Mouse (Mus musculus) heart, embryonic 14.5 days (tissue): ENCODE results near the gene Rhog. TPM values are rescaled to one million over a fixed set of nuclear protein-coding genes. Genes with fewer than 3 reads are reported as not detected.

Experiments
- ATAC-seq: fragments of 200-750 bp; cut with Nextera tagmentation; 2 replicates; pipeline ENCODE4 v1.8.0; 2017; ENCODE audit warnings: low read depth, moderate TSS enrichment; ENCODE audit not compliant: insufficient number of reproducible peaks, insufficient read depth, low FRiP score
- H3K27ac ChIP-seq, 2 experiments: fragments of 200-500 bp in 1 of 2; fragments of 300-500 bp in 1 of 2; sonication (generic) in 1 of 2; replicated peaks in 1 of 2; 2 replicates each; pipeline ENCODE4 v1.5.1; 2012 to 2014; ENCODE audit warnings: low read depth in 2 of 2, low read length in 2 of 2, control low read depth in 1 of 2, mild to moderate bottlenecking in 1 of 2, mixed read lengths in 1 of 2; ENCODE audit not compliant: control insufficient read depth in 1 of 2, insufficient read depth in 1 of 2
- H3K27me3 ChIP-seq: fragments of 300-500 bp; sonication (generic); 2 replicates; pipeline ENCODE4 v1.6.1; 2014; ENCODE audit warnings: mild to moderate bottlenecking, low read length, control low read depth; ENCODE audit not compliant: control insufficient read depth, insufficient read depth
- H3K36me3 ChIP-seq: fragments of 300-500 bp; sonication (generic); 2 replicates; pipeline ENCODE4 v1.6.1; 2014; ENCODE audit warnings: mild to moderate bottlenecking, control low read depth, low read length, mixed read lengths; ENCODE audit not compliant: control insufficient read depth, insufficient read depth
- H3K4me1 ChIP-seq, 2 experiments: fragments of 200-500 bp in 1 of 2; fragments of 300-500 bp in 1 of 2; sonication (generic) in 1 of 2; 2 replicates each; pipeline ENCODE4 v1.6.1; 2012 to 2014; ENCODE audit warnings: low read length in 2 of 2, control low read depth in 1 of 2, mixed read lengths in 1 of 2; ENCODE audit not compliant: control insufficient read depth in 2 of 2, insufficient read depth in 2 of 2
- H3K4me2 ChIP-seq: fragments of 300-500 bp; sonication (generic); 2 replicates; pipeline ENCODE4 v1.6.1; 2014; ENCODE audit warnings: mild to moderate bottlenecking, low read length
- H3K4me3 ChIP-seq, 2 experiments: fragments of 200-500 bp in 1 of 2; fragments of 300-500 bp in 1 of 2; sonication (generic) in 1 of 2; 2 replicates each; pipeline ENCODE4 v1.5.1; 2012 to 2014; ENCODE audit warnings: low read length in 2 of 2, mild to moderate bottlenecking in 2 of 2, control low read depth in 1 of 2, low read depth in 1 of 2, moderate library complexity in 1 of 2; ENCODE audit not compliant: control insufficient read depth in 1 of 2, insufficient read depth in 1 of 2
- H3K9ac ChIP-seq: fragments of 300-500 bp; sonication (generic); 2 replicates; pipeline ENCODE4 v1.6.1; 2014; ENCODE audit warnings: mild to moderate bottlenecking, low read length
- H3K9me3 ChIP-seq: fragments of 300-500 bp; sonication (generic); 2 replicates; pipeline ENCODE4 v1.6.1; 2016; ENCODE audit warnings: low read length, control low read depth; ENCODE audit not compliant: control insufficient read depth
- WGBS: fragments of 180-500 bp; shearing (Covaris S2); extraction: QIAGEN DNeasy Blood & Tissue Kit; methylation state at CpG from one replicate; pipeline ENCODE4 v1.1.7; 2014; 5-methylcytosine and 5-hydroxymethylcytosine counted together
- polyA plus RNA-seq: library from polyadenylated mRNA; unstranded; fragments of >200 nt; fragmentation: Nextera tagmentation; extraction: Ambion mirVana; gene quantifications from 2 replicates; pipeline ENCODE4 v1.2.1, GENCODE M21; 2014

The Rhog gene
- polyA plus RNA-seq, 1 experiment from 2014 or later, result 43.8 TPM

GRCm38 (mm10) chr7:102263020-102263419 is 7.2 kb upstream of the Rhog start:
- Histone ChIP-seq H3K4me1 (peaks cover 0 to 4% of the 10 kb centered on the region in 2 experiments; a peak in 1 of 4 replicates), H3K9me3 (no peaks in the 10 kb centered on the region), H3K4me3 (no peak overlapping the region), H3K9ac (no peak overlapping the region), H3K27ac (no peak overlapping the region), H3K36me3 (no peaks in the 10 kb centered on the region), H3K4me2 (no peak overlapping the region), H3K27me3 (peaks cover 14% of the 10 kb centered on the region)
- 89% methylated on average over 2 of the region's 2 CpGs for WGBS
- no peak for ATAC-seq

DNA sequence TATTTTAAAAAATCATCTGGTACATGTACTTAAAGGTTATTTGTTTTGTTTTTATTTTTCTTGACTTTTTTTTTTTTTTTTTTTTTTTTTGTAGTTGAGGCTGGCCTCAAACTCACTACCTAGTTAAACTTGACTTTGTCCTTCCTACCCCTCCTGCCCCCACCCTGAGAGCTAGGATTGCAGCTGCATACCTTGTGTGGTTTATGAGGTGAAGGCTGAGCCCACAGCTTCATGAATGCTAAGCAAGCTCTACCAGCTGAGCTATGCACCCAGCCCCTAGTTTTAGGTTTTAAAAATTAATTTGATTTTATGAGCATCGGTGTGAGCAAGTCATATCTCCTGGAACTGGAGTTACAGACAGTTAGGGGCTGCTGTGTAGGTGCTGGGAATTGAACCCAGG is 4.7 kb upstream of the Rhog start:
- H3K4me2 ChIP-seq, result no peak overlapping the region
- no peaks in the 10 kb centered on the region for H3K36me3 ChIP-seq
- no peak overlapping the region for H3K4me3 ChIP-seq
- peaks cover 12% of the 10 kb centered on the region for H3K27me3 ChIP-seq
- no peaks in the 10 kb centered on the region for H3K9me3 ChIP-seq
- H3K9ac ChIP-seq, result no peak overlapping the region
- H3K4me1 ChIP-seq, result no peaks in the 10 kb centered on the region
- 79% methylated on average over 1 of the region's 1 CpGs for WGBS
- no peak for ATAC-seq
- H3K27ac ChIP-seq, result no peak overlapping the region

DNA sequence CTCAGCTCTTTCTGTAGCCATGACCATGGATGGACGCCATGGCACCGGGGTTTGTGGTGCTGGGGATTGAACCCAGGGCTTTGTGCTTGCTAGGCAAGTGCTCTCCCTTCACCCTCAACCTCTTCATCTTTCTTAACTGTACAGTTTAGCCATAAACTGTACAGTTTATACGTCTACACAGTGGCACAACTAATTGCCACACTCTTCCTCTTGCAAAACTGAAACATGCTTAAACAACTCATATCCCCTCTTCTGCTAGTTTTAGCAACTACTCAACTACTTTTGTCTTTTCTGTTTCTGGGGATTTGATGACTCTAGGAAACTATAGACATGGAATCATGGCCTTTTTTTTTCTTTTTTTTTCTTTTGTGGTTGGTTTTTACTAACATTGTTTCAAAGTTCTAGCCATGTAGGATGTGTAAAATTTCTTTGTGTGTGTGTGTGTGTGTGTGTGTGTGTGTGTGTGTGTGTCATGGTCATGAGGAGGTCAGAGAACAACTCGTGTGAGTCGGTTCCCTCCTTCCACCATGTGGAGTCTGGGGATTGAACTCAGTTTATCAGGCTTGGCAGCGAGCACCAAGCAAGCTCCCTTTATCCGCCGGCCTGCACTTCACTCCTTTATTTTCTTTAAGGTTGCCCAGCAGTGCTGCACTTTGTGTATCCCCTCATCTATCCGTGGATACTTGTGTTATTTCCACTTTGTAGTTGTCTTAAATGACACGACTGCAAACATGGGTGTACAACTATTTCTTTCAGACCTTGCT is 4.0 kb upstream of the Rhog start:
- H3K9me3 ChIP-seq, result no peaks in the 10 kb centered on the region
- ATAC-seq, result no peak
- H3K27me3 ChIP-seq, result peaks cover 6% of the 10 kb centered on the region
- no peak overlapping the region for H3K4me2 ChIP-seq
- WGBS, result 71% methylated on average over 10 of the region's 10 CpGs
- H3K36me3 ChIP-seq, result no peaks in the 10 kb centered on the region
- no peaks in the 10 kb centered on the region for H3K4me1 ChIP-seq
- no peak overlapping the region for H3K9ac ChIP-seq
- no peak overlapping the region for H3K27ac ChIP-seq
- H3K4me3 ChIP-seq, result no peak overlapping the region

DNA sequence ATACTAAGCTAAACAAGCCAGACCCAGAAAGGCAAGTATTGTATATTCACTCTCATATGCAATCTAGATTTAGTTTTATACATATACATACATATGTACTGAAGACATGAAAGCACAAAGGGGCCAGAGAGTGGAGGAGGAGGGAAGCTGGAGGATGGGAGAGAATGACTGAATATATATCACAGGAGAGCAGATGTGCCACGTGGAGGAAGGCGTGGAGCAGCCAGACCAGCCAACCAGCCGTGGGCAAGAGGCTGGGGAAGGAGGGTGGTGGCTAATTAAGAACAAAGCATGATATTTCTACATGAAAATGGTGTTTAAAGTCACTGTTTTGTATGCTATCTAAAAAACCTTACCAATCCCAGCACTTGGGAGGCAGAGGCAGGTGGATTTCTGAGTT is 2.9 kb upstream of the Rhog start:
- Histone ChIP-seq H3K27me3 (0 out of 2 replicates have a peak, but pooled peaks cover 3% of the 10 kb centered on the region), H3K9me3 (no peaks in the 10 kb centered on the region), H3K4me1 (no peaks in the 10 kb centered on the region), H3K4me3 (no peak overlapping the region), H3K9ac (no peak overlapping the region), H3K4me2 (no peak overlapping the region), H3K36me3 (no peaks in the 10 kb centered on the region), H3K27ac (no peak overlapping the region)
- WGBS, result 68% methylated on average over 3 of the region's 3 CpGs
- no peak for ATAC-seq

DNA sequence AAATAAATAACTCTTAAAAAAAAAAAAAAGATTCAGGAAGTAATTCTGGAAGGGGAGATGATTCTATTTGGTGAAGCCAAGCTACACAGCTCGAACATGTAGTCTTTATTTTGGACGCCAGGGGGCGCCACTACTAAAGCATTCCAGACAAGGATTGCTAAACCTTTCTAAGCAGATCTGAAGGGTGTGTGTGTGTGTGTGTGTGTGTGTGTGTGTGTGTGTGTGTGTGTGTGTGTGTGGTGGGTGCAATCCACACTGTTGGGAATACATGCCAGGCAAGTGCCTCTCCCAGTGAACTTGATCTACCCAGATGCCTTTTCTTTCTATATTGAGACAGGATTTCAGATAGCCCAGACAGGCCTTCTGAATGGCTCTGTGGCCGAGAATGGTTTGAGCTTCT is 2.3 kb upstream of the Rhog start:
- no peak overlapping the region for H3K27ac ChIP-seq
- 0 out of 2 replicates have a peak, but pooled peaks cover 3% of the 10 kb centered on the region for H3K27me3 ChIP-seq
- H3K4me2 ChIP-seq, result no peak overlapping the region
- no peak overlapping the region for H3K4me3 ChIP-seq
- no peaks in the 10 kb centered on the region for H3K36me3 ChIP-seq
- H3K9ac ChIP-seq, result no peak overlapping the region
- H3K4me1 ChIP-seq, result no peaks in the 10 kb centered on the region
- no peaks in the 10 kb centered on the region for H3K9me3 ChIP-seq
- 10% methylated on average over 4 of the region's 4 CpGs for WGBS
- no peak for ATAC-seq

DNA sequence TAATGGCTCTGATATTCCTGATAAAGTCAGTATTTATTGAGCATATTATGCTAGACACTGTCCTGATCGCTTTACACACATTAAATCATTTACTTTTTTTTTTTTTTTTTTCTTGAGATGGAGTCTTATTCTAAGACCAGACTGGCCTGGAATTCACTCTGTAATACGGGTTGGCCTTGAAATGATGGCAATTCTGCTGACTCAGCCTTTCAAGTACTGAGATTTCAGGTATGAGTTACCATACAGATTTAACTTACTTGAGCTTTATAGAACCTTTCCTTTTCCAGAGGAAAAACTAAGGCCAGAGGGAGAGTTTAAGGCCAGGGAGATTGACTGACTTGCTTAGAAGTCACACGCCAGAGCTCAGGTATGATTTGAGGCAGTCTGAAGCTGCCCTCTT is 782 bp upstream of the Rhog start:
- Histone ChIP-seq H3K36me3 (no peaks in the 10 kb centered on the region), H3K9me3 (no peaks in the 10 kb centered on the region), H3K4me3 (no peak overlapping the region), H3K4me2 (no peak overlapping the region), H3K4me1 (no peaks in the 10 kb centered on the region), H3K27me3 (0 out of 2 replicates have a peak, but pooled peaks cover 3% of the 10 kb centered on the region), H3K9ac (no peak overlapping the region), H3K27ac (no peak overlapping the region)
- ATAC-seq, result no peak
- WGBS, result 74% methylated on average over 3 of the region's 3 CpGs

- H3K4me1 ChIP-seq, result peaks cover 4 to 7% of the 10 kb centered on the region in 2 experiments; a peak in 3 of 4 replicates
- H3K27me3 ChIP-seq, result no peaks in the 10 kb centered on the region
- no peak overlapping the region for H3K4me2 ChIP-seq
- H3K27ac ChIP-seq, result no peak overlapping the region
- no peak for ATAC-seq
- H3K9ac ChIP-seq, result no peak overlapping the region
- no peaks in the 10 kb centered on the region for H3K36me3 ChIP-seq
- H3K4me3 ChIP-seq, result no peak overlapping the region
- no peaks in the 10 kb centered on the region for H3K9me3 ChIP-seq
- WGBS, result 83% methylated on average over 1 of the region's 1 CpGs
Measured at GRCm38 (mm10) chr7:102253631-102254030, 2.2 kb downstream of the Rhog start.
